Mouse (Mus musculus) megakaryocyte, embryonic 14.5 days (primary cell): ENCODE data around the gene Lyl1.

Experiments
- FLI1 ChIP-seq: IDR thresholded peaks from 2 replicates; pipeline ENCODE4 v1.6.1; 2012; ENCODE audit warnings: low read length, inconsistent platforms, mixed read lengths
- GATA1 ChIP-seq: IDR thresholded peaks from 3 replicates; pipeline ENCODE4 v1.6.1; 2012; ENCODE audit warnings: mixed read lengths, low read length, inconsistent platforms, borderline replicate concordance

DNA sequence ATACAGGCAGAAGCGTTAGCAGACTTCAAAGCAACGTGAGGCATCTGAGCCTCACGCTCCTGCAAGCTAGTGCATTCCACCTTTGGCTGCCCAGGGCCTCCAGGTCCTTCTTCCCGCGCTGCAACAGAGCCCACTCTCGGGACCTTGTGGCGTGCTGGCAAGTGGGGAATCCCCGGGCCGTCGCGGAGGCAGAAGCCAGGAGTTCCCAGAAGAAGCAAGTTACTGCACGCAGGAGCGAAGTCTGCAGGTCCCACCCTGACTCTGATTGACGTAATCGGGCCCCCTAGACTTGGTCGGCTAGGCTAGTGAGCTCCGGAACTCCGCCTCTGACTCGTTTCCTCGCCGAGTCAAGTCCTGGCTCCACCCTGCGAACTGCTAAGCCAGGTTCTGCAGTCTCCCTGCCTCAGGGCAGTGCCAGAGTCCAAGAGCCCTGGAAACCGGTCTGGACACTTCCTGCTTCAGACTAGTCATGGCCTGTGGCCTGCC lies 44.6 kb upstream of the Lyl1 start:
- TF ChIP-seq GATA1 (no peak), FLI1 (no peak)
